Mouse (Mus musculus): Measurements from ENCODE around the gene S1pr3.
A peak's percentile ranks its signal among the peaks of the same experiment; 100 is the strongest.

The S1pr3 gene

GRCm38 (mm10) chr13:51407541-51408217 lies 760 bp upstream of the S1pr3 start:
- DNase-seq = no peak

- DNase-seq = no peak
Measured at GRCm38 (mm10) chr13:51409936-51410481, 1.6 kb downstream of the S1pr3 start.

- DNase-seq = peak; percentile 51
Measured at GRCm38 (mm10) chr13:51411243-51411642, 2.8 kb downstream of the S1pr3 start.

DNA sequence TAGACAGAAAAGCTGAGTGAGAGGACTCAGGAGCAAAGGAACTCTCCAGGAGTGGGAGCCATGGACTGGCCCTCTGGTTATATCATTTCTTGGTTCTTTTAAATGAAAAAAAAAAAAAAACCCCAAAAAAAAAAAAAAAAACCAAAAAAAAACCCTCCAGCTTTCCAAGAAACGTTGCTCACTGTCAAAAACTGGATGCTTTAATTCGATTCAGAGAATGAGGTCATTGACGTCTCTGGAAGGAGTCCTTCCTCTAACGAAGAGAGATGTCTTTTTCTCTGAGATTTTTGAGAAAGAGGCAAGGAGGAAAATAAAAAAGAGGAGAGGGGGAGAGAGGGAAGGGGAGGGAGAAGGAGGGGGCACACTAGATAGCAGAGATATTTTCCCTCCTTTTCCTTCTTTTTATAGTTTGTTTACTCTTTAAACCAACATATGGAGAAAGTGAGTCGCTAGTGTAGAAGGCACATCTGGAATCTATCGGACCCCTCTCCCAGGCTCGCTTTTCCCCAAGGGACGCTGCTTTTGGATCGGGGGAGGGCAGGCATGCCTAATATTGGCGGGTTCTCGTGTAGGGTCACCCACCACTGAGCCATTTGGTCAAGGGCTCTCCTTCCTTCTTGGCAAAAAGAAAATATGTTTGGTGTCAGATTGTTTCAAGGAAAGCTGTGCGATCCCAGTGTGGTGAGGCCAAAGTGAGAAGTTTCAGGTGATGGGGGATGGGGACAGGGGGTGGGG lies 3.4 kb downstream of the S1pr3 start:
- no peak for DNase-seq

DNA sequence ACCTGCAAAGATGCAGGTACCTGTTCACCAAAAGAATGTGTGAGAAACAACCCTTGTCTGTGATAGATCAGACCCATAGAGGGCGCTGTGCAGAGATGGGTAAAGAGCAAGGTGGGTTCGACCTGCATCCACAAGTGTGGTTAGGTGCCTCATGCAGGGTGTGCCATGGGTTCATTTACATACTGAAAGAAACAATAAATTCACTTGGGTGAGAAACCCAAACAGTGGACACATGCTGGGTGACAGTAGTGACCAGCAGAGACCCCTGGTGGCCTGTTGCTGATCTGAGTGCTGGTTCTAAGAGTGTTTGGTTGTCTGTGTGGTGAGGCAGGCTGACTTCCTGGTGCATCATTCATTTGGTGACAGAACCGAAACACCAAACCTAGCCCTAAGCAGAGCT lies 5.0 kb downstream of the S1pr3 start:
- peak; percentile 59 for DNase-seq

GRCm38 (mm10) chr13:51416727-51417126 lies 8.3 kb downstream of the S1pr3 start:
- DNase-seq = no peak

DNA sequence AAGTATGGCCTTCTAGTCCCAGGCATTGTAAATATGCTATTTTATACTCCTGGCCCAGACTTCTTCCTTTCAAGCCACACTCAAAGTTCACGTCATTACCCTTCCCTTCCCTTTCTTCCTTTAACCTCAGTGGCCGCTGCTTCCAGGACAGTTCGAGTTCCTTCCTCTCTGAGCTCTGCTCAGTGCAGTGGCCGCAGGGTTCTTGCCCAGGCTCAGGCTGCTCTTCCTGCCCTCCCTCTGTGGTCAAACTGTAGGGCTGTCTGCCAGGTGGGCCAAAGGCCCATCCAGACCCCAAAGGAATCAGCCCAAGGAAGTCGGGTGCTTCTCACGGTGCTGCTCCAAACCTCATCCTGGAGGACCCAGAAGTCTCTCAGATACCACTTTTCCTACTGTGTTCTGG lies 9.4 kb downstream of the S1pr3 start:
- DNase-seq = no peak

- DNase-seq = peak; percentile 96
Measured at GRCm38 (mm10) chr13:51418268-51418941, 10.0 kb downstream of the S1pr3 start.

DNA sequence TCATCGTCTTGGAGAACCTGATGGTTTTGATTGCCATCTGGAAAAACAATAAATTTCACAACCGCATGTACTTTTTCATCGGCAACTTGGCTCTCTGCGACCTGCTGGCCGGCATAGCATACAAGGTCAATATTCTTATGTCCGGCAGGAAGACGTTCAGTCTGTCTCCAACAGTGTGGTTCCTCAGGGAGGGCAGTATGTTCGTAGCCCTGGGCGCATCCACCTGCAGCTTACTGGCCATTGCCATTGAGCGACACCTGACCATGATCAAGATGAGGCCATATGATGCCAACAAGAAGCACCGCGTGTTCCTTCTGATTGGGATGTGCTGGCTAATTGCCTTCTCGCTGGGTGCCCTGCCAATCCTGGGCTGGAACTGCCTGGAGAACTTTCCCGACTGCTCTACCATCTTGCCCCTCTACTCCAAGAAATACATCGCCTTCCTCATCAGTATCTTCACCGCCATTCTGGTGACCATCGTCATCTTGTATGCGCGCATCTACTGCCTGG lies 10.6 kb downstream of the S1pr3 start:
- no peak for DNase-seq

DNA sequence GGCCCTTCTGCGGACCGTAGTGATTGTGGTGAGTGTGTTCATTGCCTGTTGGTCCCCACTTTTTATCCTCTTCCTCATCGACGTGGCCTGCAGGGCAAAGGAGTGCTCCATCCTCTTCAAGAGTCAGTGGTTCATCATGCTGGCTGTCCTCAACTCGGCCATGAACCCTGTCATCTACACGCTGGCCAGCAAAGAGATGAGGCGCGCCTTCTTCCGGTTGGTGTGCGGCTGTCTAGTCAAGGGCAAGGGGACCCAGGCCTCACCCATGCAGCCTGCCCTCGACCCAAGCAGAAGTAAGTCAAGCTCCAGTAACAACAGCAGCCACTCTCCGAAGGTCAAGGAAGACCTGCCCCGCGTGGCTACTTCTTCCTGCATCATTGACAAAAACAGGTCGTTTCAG lies 11.1 kb downstream of the S1pr3 start:
- no peak for DNase-seq

DNA sequence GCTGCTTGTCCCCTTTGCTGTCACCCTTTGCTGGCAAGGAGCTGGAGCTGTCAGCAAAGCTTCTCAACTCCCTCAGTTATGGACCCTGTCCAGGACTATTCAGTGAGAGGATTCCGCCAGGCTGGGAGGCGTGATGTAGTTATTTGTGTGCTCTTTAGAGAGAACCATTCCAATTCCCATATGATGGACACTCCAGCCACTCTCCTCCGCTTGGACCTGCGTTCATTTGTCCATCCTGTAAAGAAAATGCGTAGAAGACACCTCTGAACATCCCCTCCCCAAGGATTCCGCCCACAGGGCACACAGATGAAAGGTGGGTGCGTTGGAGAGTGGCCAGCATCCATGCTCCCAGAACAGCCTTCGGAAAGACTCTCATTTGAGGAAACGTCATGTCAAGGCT lies 12.4 kb downstream of the S1pr3 start:
- no peak for DNase-seq

DNA sequence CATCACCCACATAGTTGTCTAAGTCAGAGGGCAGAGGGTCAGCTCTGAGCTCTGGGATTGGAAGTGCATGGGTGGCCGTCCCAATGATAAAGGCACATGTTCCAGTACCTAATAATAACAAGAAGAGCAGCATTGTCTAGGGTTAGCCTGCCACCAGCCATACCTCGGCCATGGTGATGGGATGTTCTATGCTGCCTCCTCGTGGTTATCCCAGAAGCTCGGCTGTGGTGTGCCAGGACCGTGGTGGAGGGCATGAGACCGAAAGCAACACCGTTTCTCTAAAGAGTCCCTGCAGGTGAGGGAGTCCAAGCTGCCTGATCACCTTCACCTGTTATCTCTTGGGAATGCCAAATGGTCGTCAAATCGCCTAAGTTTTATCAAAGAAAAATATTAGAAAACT lies 15.2 kb downstream of the S1pr3 start:
- DNase-seq = no peak

DNA sequence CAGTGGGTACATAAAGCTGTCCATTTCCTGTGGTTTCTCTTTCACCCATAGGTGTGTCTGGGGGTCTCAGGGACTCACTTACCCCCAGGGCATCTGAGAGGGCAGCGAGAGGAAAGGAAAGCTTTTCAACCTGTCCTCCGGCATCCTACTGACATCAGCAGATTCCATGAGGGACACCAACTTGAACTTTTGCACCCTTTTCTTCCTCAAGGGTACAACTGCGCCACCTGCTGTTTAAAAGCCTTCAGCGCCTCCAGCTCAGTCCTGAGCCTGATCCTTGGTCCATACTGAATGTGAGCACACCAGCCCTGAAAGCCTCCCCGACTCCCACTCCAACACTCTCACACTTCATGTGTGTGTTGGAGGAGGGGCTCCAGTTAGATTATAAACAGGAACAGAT lies 16.2 kb downstream of the S1pr3 start:
- DNase-seq = peak; percentile 82

- DNase-seq = no peak
Measured at GRCm38 (mm10) chr13:51425662-51426443, 17.4 kb downstream of the S1pr3 start.

DNA sequence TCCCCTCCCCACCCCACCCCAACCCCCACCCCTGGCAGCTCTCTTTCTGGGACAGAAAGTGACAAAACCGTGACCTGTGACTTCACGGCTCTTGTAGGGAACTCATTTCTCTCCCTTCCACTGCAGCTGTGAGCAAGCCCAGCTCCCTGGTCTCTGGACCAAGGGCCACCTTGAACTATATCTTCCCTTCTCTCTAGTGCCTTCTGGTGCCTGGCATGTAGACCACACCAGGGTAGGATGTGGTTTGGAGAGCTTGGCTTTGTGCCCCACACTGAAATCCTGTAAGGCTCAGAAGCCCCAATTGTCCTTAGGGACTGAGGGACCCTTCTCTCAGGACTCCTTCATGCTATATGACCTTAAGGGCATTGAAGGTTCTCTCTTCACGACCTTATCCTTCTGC lies 24.9 kb downstream of the S1pr3 start:
- no peak for DNase-seq

GRCm38 (mm10) chr13:51434460-51434859 lies 26.0 kb downstream of the S1pr3 start:
- peak; percentile 35 for DNase-seq

GRCm38 (mm10) chr13:51435146-51435545 lies 26.7 kb downstream of the S1pr3 start:
- DNase-seq = no peak

DNA sequence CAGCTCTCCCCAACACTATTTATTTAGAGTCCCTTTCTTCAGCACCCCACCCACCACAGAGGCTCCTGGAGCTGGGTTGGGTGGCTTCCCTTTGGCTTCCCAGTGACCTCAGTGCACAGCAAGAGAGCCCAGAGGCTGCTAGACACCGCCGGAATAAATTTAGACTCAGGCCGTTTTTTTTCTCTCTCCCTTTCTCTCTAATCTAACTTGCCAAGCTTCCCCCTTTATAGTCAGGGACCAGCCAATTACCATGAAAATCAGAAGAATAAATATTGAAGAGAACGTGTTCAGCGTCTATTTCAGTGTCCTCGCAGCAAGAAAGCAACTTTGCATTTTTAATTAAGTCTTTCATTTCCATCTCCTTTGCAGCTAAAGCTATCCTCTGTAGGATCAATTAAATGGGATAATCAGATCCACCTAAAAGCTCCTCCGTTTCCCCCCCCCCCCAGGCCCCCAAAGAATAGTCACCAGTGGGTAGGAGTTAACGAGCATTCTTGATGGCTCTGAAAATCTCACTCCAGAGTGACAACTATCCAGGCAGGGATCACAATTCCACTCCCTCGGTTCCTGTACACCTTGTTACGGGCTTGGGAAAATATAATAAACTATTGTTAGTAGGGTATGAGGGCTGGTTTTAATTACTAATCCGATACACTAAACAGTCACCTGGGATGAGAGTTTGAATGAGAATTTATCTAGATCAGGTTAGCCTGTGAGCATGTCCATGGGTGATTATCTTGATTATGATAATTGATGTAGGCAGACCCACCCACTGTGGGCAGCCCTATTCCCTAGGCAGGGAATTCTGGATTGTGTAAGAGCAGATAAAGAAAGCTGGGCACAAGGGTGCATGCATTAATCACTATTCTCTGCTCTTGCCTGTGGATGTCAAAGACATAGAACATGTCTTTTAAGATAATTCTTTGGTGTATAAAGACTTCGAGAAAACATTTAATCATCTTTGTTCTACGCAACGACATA lies 29.0 kb downstream of the S1pr3 start:
- no peak for DNase-seq

- no peak for DNase-seq
Measured at GRCm38 (mm10) chr13:51442922-51443321, 34.5 kb downstream of the S1pr3 start.

GRCm38 (mm10) chr13:51446550-51446949 lies 38.1 kb downstream of the S1pr3 start:
- DNase-seq = no peak

GRCm38 (mm10) chr13:51456190-51456878 lies 47.9 kb downstream of the S1pr3 start:
- peak; percentile 75 for DNase-seq

All from retina, postnatal 1 day (tissue).